Mouse (Mus musculus) lung, embryonic 14.5 days (tissue): Measurements from ENCODE around the gene 1110051M20Rik. TPM values are rescaled to one million over a fixed set of nuclear protein-coding genes. Genes with fewer than 3 reads are reported as not detected.

ENCODE experiments used
- ATAC-seq: fragments of 200-750 bp; cut with Nextera tagmentation; 2 replicates; pipeline ENCODE4 v1.8.0; 2017; ENCODE audit warnings: mild to moderate bottlenecking, moderate TSS enrichment, moderate library complexity; ENCODE audit not compliant: insufficient read depth
- DNase-seq: peaks from one replicate; pipeline ENCODE4 v3.0.0-alpha.2; 2015
- H3K27ac ChIP-seq: fragments of 300-500 bp; sonication (generic); 2 replicates; pipeline ENCODE4 v1.5.1; 2014; ENCODE audit warnings: low read depth, mild to moderate bottlenecking, moderate library complexity
- H3K27me3 ChIP-seq: fragments of 300-500 bp; sonication (generic); 2 replicates; pipeline ENCODE4 v1.6.1; 2014; ENCODE audit warnings: low read length, control low read depth; ENCODE audit not compliant: insufficient read depth
- H3K36me3 ChIP-seq: fragments of 300-500 bp; sonication (generic); 2 replicates; pipeline ENCODE4 v1.6.1; 2014; ENCODE audit warnings: control low read depth; ENCODE audit not compliant: insufficient read depth
- H3K4me1 ChIP-seq: fragments of 300-500 bp; sonication (generic); 2 replicates; pipeline ENCODE4 v1.6.1; 2014; ENCODE audit warnings: antibody characterized with exemption, control low read depth; ENCODE audit not compliant: insufficient read depth
- H3K4me2 ChIP-seq: fragments of 300-500 bp; sonication (generic); 2 replicates; pipeline ENCODE4 v1.6.1; 2014; ENCODE audit warnings: mild to moderate bottlenecking
- H3K4me3 ChIP-seq: fragments of 300-500 bp; sonication (generic); 2 replicates; pipeline ENCODE4 v1.5.1; 2014; ENCODE audit warnings: low read depth, low read length
- H3K9ac ChIP-seq: fragments of 300-500 bp; sonication (generic); 2 replicates; pipeline ENCODE4 v1.6.1; 2014
- H3K9me3 ChIP-seq: fragments of 300-500 bp; sonication (generic); 2 replicates; pipeline ENCODE4 v1.6.1; 2016; ENCODE audit warnings: low read depth, low read length, control low read depth
- CTCF ChIP-seq: IDR thresholded peaks from 2 replicates; pipeline ENCODE4 v1.5.1; 2016; ENCODE audit warnings: antibody characterized with exemption, low read depth
- WGBS: fragments of 180-500 bp; shearing (Covaris S2); extraction: QIAGEN DNeasy Blood & Tissue Kit; methylation state at CpG from one replicate; pipeline ENCODE4 v1.1.7; 2014; 5-methylcytosine and 5-hydroxymethylcytosine counted together
- polyA plus RNA-seq: library from polyadenylated mRNA; unstranded; fragments of >200 nt; fragmentation: Nextera tagmentation; extraction: Ambion mirVana; gene quantifications from 2 replicates; pipeline ENCODE4 v1.2.1, GENCODE M21; 2014

1110051M20Rik gene
- polyA plus RNA-seq, 1 experiment from 2014 or later = 73.4 TPM

DNA sequence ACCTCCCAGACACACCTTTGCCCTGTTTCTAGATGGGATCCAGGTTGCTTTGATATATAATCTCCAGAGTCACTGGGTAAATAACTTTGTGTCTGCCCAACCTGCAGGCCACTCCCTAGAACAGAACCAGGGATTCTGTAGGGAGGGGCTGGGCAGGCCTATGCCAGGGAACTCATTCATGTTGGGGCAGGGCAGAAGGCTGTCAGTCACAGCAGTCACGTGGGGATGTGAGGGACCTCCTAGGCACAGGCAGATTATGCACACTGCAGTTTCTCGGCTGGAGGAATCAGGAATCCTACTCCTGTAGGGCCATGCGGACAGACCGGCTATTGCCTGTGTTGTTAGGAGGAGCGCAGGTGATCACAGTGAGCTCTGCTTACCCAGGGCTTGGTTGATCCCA lies 163.1 kb downstream of the 1110051M20Rik start:
- H3K36me3 ChIP-seq = peaks cover 16% of the 10 kb centered on the region
- ATAC-seq (peak; percentile 19; the same call in 1 of the 2 replicates), DNase-seq (no peak)
- no peaks in the 10 kb centered on the region for H3K9me3 ChIP-seq
- H3K27me3 ChIP-seq = no peaks in the 10 kb centered on the region
- H3K4me1 ChIP-seq = no peaks in the 10 kb centered on the region
- 54% methylated on average over 5 of the region's 5 CpGs for WGBS
- no peak for TF ChIP-seq CTCF
- H3K4me2 ChIP-seq = no peak overlapping the region
- no peak overlapping the region for H3K27ac ChIP-seq
- no peak overlapping the region for H3K9ac ChIP-seq
- H3K4me3 ChIP-seq = no peak overlapping the region

DNA sequence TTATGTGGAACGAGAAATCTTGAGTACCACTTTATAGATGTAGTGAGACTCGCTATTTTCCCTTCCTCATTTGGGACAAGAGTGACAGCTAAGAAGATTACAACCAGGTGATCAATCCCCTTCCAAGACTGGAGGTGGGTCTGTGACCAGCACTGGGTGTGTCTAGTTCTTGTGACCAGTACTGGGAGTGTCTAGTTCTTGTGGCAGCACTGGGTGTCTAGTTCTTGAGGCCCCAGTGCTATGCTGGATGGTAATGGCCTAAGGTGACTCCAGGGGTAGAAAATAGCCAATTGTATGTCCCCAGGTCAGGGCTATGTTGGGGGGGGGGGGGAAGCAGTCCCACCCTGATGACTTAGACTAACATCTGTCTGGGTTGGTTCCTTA lies 165.1 kb downstream of the 1110051M20Rik start:
- Histone ChIP-seq H3K27ac (no peak overlapping the region), H3K9ac (no peak overlapping the region), H3K36me3 (peaks cover 36% of the 10 kb centered on the region), H3K4me2 (no peak overlapping the region), H3K4me3 (no peak overlapping the region), H3K4me1 (no peaks in the 10 kb centered on the region), H3K9me3 (no peaks in the 10 kb centered on the region), H3K27me3 (no peaks in the 10 kb centered on the region)
- WGBS = 65% methylated on average over 2 of the region's 2 CpGs
- ATAC-seq (peak; percentile 33; the same call in 1 of the 2 replicates), DNase-seq (no peak)
- no peak for TF ChIP-seq CTCF

DNA sequence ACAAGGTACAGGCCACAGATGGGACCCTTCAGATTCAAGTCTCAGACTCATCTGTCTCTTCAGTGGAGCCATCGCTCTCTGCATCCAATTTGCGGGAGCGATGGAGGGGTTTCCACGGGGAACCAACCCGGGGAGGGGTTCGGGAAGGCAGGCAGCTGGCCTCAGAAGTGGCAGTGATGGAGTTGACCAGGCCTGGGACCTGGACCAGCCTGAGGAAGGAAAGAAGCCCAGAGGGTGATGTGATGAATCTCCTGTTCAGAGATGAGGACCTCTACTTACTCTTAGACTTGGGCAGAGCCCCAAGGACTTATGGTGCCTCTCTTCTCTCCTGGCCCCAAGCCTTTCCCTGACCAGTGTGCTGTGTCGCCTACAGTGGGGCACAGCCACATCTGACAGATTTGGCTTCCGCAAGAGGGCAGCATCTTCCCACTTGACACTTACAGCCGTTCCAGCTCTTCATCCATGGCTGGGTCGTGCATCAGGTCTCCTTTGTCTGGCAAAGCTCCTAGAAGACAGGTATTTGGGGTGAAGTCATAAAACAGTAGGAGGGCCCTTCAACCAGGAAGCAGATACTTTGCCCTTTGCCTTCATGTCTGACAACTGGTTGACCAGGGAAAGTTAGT lies 165.6 kb downstream of the 1110051M20Rik start:
- Histone ChIP-seq H3K36me3 (peaks cover 41% of the 10 kb centered on the region), H3K4me2 (no peak overlapping the region), H3K9ac (no peak overlapping the region), H3K9me3 (no peaks in the 10 kb centered on the region), H3K4me1 (no peaks in the 10 kb centered on the region), H3K27ac (no peak overlapping the region), H3K27me3 (no peaks in the 10 kb centered on the region), H3K4me3 (no peak overlapping the region)
- DNase-seq (peak; percentile 82), ATAC-seq (peak; percentile 76)
- TF ChIP-seq CTCF = peak; percentile 85
- 25% methylated on average over 10 of the region's 10 CpGs for WGBS

DNA sequence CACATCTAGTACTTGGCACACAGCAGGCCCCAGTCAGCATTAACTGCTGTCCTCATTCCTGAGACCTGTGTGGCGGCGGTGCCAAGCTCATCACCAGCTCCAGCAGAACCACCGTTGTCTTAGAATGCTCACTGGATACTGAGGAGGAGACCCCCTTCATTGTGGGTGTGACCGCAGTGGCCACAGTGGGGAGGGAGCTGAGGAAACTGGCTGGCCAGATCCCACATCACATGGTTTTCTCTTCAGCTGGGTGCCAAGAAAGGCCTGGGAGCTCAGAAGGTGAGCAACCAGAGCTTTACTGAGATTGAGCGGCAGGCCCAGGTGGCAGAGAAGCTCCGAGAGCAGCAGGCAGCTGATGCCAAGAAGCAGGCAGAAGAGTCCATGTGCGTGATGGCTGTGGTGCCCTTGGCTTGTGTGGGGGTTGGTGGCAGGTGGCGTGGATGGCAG lies 174.8 kb downstream of the 1110051M20Rik start:
- WGBS = 94% methylated on average over 8 of the region's 8 CpGs
- no peak for TF ChIP-seq CTCF
- no peak for ATAC-seq
- DNase-seq = no peak
- no peaks in the 10 kb centered on the region for H3K27me3 ChIP-seq
- H3K4me2 ChIP-seq = no peak overlapping the region
- no peaks in the 10 kb centered on the region for H3K9me3 ChIP-seq
- H3K9ac ChIP-seq = no peak overlapping the region
- H3K4me3 ChIP-seq = no peak overlapping the region
- peaks cover 83% of the 10 kb centered on the region for H3K36me3 ChIP-seq
- peaks cover 4% of the 10 kb centered on the region; the same call in 1 of the 2 replicates for H3K4me1 ChIP-seq
- no peak overlapping the region for H3K27ac ChIP-seq

DNA sequence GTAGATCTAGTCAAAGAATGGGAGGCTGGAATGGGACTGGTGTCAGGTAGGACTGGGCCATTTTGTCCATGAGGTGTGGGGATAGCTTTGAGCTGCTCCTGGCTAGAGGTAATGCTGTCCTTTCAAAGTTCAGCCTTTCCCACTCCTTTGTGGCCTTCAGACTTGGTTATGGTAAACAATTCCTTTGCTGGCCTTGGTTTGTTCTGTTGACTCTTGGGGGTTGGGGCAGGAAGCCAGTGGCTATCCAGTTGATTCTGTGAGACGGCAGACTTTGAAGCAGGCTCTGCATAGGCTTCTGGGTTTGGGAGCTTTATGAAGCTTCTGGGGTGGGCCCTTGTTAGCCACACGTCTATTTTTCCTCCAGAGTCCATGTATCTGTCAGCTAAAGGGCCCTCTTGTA lies 175.8 kb downstream of the 1110051M20Rik start:
- H3K9ac ChIP-seq = no peak overlapping the region
- H3K27me3 ChIP-seq = no peaks in the 10 kb centered on the region
- peaks cover 80% of the 10 kb centered on the region for H3K36me3 ChIP-seq
- H3K27ac ChIP-seq = no peak overlapping the region
- H3K4me3 ChIP-seq = no peak overlapping the region
- TF ChIP-seq CTCF = no peak
- H3K9me3 ChIP-seq = no peaks in the 10 kb centered on the region
- peaks cover 9% of the 10 kb centered on the region for H3K4me1 ChIP-seq
- DNase-seq (no peak), ATAC-seq (no peak)
- no peak overlapping the region for H3K4me2 ChIP-seq
- 60% methylated on average over 2 of the region's 2 CpGs for whole genome bisulfite sequencing

DNA sequence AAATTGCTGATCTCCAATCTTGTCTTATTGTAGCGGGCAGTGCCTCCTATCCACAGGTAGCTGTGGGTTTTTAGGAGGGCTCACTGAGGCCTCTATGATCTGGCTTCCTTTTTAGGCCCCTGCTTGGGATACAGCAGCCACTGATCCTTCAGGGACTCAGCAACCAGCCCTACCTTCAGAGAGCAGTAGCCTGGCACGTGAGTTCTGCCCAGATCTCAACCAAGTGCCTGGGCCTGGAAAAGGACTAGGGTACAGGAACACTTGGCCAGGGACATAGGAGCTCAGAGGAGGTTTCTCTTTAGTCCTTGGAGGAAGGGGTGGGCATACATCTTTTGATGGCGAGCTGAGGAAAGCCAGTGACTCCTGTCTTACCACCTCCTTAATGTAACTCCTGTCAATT lies 176.5 kb downstream of the 1110051M20Rik start:
- Histone ChIP-seq H3K4me1 (peaks cover 9% of the 10 kb centered on the region), H3K9ac (no peak overlapping the region), H3K4me3 (no peak overlapping the region), H3K36me3 (peaks cover 80% of the 10 kb centered on the region), H3K9me3 (no peaks in the 10 kb centered on the region), H3K27me3 (no peaks in the 10 kb centered on the region), H3K27ac (no peak overlapping the region), H3K4me2 (no peak overlapping the region)
- TF ChIP-seq CTCF = no peak
- ATAC-seq (no peak), DNase-seq (no peak)
- WGBS = 99% methylated on average over 3 of the region's 3 CpGs

DNA sequence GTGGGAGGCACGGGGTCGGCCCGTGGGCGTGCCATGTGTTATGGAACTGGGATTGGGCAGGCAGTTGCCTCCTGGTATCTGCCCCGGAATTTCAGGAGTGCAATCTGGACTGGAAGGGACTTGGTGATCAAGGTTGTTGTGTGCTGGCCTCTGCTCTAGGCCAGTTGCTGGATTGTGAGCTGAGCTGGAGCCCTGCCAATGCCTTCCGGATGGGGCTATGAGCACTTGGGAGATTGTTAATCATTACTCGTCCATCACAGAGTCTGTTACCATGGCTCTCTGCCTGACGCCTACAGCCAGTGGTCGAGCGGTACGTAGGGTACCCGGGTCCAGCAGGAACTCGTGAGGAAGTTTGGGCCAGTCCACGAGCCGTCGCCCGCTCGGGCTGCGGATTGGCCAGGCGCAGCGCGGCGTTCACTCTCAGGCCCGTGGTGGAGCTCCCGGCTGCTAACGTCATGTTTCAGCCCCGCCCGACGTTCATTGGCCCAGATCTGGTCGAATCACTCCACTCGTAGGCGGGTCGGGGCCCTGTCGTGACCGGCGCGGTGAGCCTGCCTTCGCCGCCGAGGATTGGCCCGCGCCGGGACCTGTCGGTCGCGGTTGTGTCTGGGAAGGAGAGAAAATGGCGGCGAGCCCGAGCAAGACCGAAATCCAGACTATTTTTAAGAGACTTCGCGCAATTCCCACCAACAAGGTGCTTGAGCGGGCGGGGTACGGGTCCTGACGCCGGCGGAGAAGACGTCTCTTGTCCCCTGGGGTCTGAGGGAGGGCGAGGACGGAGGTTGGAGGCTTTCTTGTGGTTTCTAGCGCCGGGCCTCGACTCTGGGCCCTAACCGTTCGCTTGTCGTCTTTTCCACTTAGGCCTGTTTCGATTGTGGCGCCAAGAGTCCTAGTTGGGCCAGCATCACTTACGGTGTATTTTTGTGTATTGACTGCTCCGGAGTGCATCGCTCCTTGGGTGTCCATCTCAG lies 179.5 kb downstream of the 1110051M20Rik start, which contains the start of gene Arfgap2:
Gene Arfgap2, plus strand, starts transcription at position 264 of the 971 bp plus-strand sequence.
- H3K4me1 ChIP-seq = peaks cover 9% of the 10 kb centered on the region
- ATAC-seq (peak; percentile 99), DNase-seq (peak; percentile 99)
- H3K4me2 ChIP-seq = peak within 1 kb of the TSS; percentile 87
- under 1% methylated on average over 72 of the region's 72 CpGs for WGBS
- H3K9me3 ChIP-seq = no peaks in the 10 kb centered on the region
- no peaks in the 10 kb centered on the region for H3K27me3 ChIP-seq
- H3K36me3 ChIP-seq = peaks cover 78% of the 10 kb centered on the region
- H3K9ac ChIP-seq = peak within 1 kb of the TSS; percentile 95
- peak within 1 kb of the TSS; percentile 94 for H3K27ac ChIP-seq
- H3K4me3 ChIP-seq = peak within 1 kb of the TSS; percentile 80
- TF ChIP-seq CTCF = no peak
